Comparison of ENCODE assay signal across 8 mouse cellular contexts in genomic region chr2:38931851-38932667, GRCm38 (mm10). TPM values are rescaled to one million over a fixed set of nuclear protein-coding genes. Genes with fewer than 3 reads are reported as not detected.
DNase-seq lines count a peak whose midpoint lies in the region; ATAC-seq lines count a peak whose summit lies in the region.

Olfml2a (plus strand) TSS chr2:38931978.

- H3K27ac ChIP-seq in limb, embryonic 10.5 days = peak within 1 kb of the TSS; percentile 80
- peak within 1 kb of the TSS; percentile 70 for H3K27ac ChIP-seq in midbrain, embryonic 10.5 days (replicated peaks)

- H3K4me3 ChIP-seq in limb, embryonic 10.5 days = peak within 1 kb of the TSS; percentile 57
- peak within 1 kb of the TSS; percentile 61 for H3K4me3 ChIP-seq in midbrain, embryonic 10.5 days

- no peaks in the 10 kb centered on the region for H3K9me3 ChIP-seq in limb, embryonic 10.5 days (replicated peaks)
- H3K9me3 ChIP-seq in midbrain, embryonic 10.5 days (replicated peaks) = no peaks in the 10 kb centered on the region

- DNase-seq in adrenal gland, adult (ENCODE audit: inconsistent age in 2 of 2, low spot score in 1 of 2) = peak; percentile 90 to 96
- DNase-seq in embryo, embryonic 10 days (ENCODE audit: low spot score) = peak; percentile 88
- peak; percentile 71 for DNase-seq in gastrocnemius, postnatal 14 days
- DNase-seq in limb, embryonic 10.5 days (ENCODE audit: low spot score) = peak; percentile 83
- peak; percentile 76 for DNase-seq in midbrain, embryonic 10.5 days (ENCODE audit: low spot score)
- peak; percentile 56 for DNase-seq in skeletal muscle tissue, adult 2 months (ENCODE audit: low read depth, low spot score)
- peak; percentile 65 to 79 for DNase-seq in urinary bladder, postnatal 4 days (ENCODE audit: low spot score in 2 of 2)

- H3K4me1 ChIP-seq in limb, embryonic 10.5 days = peaks cover 40% of the 10 kb centered on the region
- peaks cover 37% of the 10 kb centered on the region for H3K4me1 ChIP-seq in midbrain, embryonic 10.5 days

- intact Hi-C loops in gastrocnemius, postnatal 14 days (cut with DNase I; ENCODE audit: low total_unique reads) = no loop called here

- H3K27me3 ChIP-seq in limb, embryonic 10.5 days (ENCODE audit: low read depth, poor library complexity, severe bottlenecking) = peaks cover 19% of the 10 kb centered on the region
- H3K27me3 ChIP-seq in midbrain, embryonic 10.5 days (ENCODE audit: low read depth, poor library complexity, severe bottlenecking) = peaks cover 24% of the 10 kb centered on the region

- WGBS in limb, embryonic 10.5 days = 7% methylated on average over 32 of the region's 32 CpGs
- 7% methylated on average over 32 of the region's 32 CpGs for WGBS in midbrain, embryonic 10.5 days

- H3K36me3 ChIP-seq in limb, embryonic 10.5 days = no peaks in the 10 kb centered on the region
- no peaks in the 10 kb centered on the region for H3K36me3 ChIP-seq in midbrain, embryonic 10.5 days

- ATAC-seq in inflammation-experienced regulatory T-cells, adult 6 months = peak; percentile 49

RNA-seq across cellular contexts. Expression of gene Olfml2a, which starts in this region (rescaled TPM):
- total RNA-seq in gastrocnemius, postnatal 14 days (2021) = 10 to 100 TPM; 13.7 to 18.8 TPM
- polyA plus RNA-seq in inflammation-experienced regulatory T-cells, adult 6 months (2017; shearing (Covaris generic)) = under 1 TPM in 1 of 3 experiments, not detected in 2; 0.12 TPM
- polyA plus RNA-seq in limb, embryonic 10.5 days (2016; fragmentation: Nextera tagmentation; extraction: Ambion mirVana) = 1.6 and 2.7 TPM in 2 replicates
- 1.5 and 2.0 TPM in 2 replicates for polyA plus RNA-seq in midbrain, embryonic 10.5 days (2016; fragmentation: Nextera tagmentation; extraction: Ambion mirVana)

Comparison
In these comparisons a context has a peak if more than half of its experiments do, and no peak if none do; other contexts are left out.
1. Peak in every context shown above with its lines: DNase-seq, ATAC-seq, H3K4me3 ChIP-seq and H3K27ac ChIP-seq.
2. Peak in ATAC-seq in inflammation-experienced regulatory T-cells, adult 6 months; RNA of the gene not detected or under 1 TPM.